Mouse (Mus musculus) adrenal gland, postnatal 14 days (tissue): ENCODE data around the gene A4galt. TPM values are rescaled to one million over a fixed set of nuclear protein-coding genes. Genes with fewer than 3 reads are reported as not detected.
A peak's percentile ranks its signal among the peaks of the same experiment; 100 is the strongest.
"Not testable (repeated sequence)": the region's sequence is repeated elsewhere in the genome, so short reads cannot be mapped to it uniquely, and the experiment has no call there.

Experiments
- DNase-seq: peaks from one replicate; pipeline ENCODE4 v3.0.0; 2021; ENCODE audit warnings: mixed read lengths
- long read RNA-seq, 2 experiments: library from polyadenylated mRNA; stranded (forward); transcript quantifications; one replicate each; pipeline ENCODE4 v2.0.0; 2021
- total RNA-seq: library from RNA; stranded (reverse); gene quantifications from 2 replicates; pipeline ENCODE4 v1.2.3, GENCODE M21; 2021

The A4galt gene
- total RNA-seq: 10.1 and 12.5 TPM in 2 replicates
- long read RNA-seq, experiment 1, partial matches to known transcripts: 2 of 5 reads
- long read RNA-seq, experiment 1, other reads (novel, unspliced or antisense): 0 of 5 reads
- long read RNA-seq, experiment 2: 0 reads

DNA sequence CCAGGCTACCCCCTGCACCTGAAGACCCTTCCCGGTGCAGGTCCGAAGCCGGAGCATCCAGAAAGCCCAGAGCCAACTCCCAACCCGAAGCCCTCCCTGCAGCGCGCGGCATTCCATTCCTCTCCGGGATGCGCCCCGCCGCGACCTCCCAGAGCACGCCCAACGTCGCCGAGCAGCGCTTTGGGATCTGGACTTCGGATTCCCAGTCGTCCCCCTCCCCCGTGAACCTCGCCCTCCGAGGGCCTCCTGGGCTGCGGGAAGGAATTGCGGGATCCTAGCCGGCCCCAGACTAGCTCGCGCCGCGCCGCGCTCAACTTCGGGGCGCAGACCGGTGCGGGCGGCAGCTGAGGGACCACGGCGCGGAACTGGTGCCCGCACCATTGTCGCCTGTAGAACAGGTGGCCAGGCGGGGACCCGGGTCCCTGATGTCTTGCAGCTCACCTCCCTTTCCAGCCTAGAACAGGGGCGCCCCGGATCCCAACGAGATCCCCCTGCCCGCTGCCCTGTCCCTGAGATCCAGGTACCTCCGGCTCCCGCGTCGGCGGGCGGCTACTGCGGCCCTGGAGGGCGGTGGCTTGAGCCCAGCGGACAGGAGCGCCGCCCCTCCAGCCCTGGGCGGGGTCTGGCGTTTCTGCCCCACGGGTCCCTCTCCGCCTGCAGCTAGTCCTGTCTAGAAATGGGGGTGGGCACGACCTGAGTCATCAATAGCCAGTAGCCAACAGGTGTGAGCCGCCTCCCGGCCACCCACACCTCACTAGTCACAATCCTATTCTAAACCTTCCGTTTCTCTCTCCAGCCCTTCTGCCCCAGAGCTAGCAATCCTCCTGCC, at the start of gene A4galt:
Gene A4galt, minus strand, starts transcription at position 599 of the 829 bp plus-strand sequence.
- peak; percentile 69 for DNase-seq

DNA sequence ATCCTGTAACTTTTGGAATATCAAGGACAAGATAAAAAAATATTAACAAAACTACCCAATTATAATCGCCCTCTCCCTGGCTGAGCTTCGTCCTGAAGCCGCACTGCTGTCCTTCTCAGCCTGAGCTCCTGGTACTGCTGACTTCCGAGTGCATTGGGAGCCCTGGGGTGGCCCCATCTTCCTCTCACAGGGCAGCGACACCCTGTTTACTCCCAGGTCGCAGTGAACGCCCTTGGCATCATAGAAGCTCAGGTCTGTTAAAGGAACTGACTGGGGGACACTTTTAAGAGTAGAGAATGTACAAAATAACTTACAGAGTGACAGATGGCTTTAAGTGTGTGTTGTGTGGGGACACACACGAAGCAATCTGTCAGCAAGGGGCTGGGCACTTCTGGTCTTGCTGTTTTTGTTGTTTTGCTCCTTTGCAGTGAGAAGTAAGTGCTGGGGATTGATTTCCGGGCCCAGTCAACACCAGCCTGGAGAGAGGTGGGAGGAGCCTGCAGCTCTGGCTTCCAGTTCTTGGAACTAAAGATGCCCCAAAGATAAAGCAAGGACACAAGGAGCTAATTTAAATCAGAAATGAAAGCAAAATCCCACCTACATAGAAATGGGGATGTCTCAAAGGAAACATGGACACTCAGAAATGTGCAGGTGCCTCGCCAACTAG, 48.5 kb upstream of the A4galt start:
- no peak for DNase-seq

DNA sequence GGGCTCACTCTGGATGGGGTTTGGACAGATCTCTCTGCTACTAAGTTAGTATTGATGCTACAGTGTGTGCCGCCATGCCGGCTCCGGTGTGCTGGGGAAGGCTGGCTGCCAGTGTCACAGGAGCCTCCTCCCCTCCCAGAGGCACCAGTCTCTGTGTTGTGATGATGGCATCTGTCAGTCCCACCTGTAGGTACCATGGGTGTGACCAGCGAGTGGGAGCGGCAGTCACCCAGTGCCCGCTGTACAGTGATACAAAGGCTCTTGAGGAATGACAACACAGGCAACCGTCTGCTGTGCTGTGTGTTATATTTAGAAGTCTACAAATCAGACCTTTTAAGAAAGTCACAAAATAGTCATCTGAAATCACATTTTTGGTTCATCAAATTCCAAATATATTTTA, 47.9 kb upstream of the A4galt start:
- no peak for DNase-seq

DNA sequence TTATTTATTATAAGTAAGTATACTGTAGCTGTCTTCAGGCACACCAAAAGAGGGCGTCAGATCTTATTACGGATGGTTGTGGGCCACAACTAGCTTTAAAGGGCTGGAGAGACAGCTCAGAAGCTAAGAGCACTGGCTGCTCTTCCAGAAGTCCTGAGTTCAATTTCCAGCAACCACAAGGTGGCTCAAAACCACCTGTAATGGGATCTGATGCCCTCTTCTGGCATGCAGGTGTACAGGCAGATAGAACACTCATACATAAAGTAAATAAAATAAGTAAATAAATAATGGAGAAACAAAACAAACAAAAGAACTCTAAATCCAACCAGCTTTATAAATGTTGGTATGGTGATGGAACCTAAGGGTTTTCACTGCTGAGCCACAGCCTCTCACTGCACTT, 47.2 kb upstream of the A4galt start:
- no peak for DNase-seq

DNA sequence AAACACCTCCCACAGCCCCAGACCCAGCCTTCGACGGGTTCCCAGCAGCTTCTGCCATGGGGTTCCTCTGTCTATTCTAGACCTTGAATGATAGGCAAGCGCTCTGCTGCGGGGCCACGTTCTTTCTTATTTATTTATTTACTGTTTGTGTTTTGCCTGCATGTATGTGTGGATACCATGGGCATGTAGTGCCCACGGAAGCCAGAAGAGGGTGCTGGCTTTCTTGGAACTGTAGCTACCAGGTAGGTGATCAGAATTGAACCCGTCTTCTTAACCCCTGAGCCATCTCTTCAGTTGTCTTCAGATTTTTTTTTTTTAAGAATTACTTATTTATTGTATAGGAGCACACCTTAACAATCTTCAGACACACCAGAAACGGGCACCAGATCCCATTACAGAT, 46.7 kb upstream of the A4galt start:
- DNase-seq: no peak

DNA sequence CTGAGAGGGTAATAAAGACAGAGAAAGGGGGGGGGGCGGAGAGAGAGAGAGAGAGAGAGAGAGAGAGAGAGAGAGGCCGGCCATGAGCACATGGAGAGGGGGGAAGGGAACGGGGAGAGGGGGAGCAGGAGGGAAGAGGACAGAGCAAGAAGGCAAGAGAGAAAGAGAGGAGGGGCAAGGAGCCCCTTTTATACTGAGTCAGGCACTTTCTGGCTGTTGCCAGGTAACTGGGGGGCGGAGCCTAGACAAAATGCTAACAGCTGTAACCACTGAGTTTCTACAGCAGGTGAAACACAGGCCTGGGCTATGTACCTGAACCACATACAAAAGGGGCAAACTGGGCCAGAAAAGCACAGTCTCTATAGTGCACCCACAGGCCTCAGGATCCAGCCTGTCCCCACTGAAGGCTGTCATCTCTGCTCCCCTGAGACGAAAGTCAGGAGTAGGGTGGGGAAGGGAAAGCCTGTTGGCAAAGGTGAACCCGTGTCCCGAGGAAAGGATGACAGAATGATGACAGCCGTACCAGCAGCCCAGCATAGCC, 45.3 kb upstream of the A4galt start:
- DNase-seq: no peak

DNA sequence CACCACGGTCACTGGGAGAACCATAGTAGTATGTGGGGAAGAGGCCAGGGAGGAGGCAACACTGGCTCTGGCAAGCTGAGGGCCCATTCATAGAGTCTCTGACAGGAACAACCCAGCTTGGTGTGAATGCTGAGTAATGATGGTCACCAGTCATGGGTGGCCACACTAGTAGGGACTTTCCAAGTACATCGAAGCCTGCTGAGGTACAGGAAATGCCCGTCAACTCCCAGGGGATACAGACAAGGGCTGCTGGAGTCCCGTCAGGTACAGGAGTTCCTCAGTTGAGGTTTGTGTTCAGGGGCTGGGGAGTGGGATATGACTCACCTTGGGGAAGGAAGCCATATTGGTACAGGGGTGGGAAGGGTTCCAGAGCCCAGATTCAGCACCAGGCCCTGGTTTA, 44.5 kb upstream of the A4galt start:
- DNase-seq: no peak

DNA sequence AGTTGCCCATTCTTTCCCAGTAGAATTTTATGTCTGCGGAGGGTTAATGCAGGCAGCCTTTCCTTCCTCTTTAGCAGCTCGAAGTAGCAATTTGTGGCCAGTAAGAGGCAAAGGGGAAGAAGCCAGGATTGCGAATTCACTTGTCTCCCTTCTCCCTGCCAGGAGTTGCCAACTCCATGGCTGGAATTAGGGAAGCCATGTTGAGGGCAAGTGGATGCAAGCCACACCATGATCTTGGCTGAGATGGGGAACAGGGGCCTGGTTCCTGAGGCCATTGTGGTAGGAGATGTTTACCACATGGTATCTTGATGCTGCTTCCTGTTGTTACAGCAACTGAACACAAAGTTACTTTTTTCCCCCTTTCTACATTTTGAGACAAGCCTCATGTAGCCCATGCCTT, 43.4 kb upstream of the A4galt start:
- no peak for DNase-seq

DNA sequence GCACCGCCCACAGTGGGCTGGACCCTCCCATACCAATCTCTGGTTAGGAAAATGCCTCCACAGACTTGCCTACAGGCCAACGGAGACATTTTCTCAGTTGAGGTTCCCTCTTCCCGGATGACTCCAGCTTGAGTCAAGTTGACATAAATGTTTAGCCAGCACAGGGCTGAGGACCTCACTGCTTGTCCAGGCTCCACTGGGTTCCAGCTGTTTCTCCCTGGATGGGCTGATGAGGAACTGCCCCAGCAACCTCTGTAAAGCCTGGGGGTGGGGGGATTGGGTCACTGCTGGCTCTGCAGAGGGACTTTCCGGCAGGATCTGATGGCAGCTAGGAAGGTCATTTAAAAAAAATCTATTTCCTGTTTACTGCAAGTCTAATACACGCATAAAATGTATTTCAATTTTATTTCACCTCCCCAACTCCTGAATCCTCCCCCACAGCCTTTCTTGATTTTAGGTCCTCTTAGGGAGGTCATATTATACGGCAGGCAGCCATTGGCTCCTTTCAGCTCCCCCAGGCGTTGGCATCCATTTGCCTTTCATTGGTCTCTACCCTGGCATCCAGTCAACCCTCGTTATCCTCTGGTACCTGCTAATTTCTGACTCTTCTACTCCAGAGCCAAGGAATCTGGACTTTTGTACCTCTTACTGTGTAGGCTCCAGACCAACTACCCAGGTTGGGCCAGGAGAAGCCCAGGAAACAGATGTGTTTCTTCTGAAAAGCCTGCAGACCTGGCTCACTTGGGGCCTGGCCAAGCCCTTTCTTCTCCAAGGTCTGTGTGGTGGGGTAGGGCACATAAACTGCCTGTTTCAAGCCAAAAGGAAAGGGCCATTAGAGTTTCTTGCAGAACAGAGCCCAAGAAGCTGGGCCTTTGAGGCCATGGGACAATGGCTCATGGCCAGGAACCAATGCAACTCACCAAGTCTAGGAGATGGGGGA, 42.4 kb upstream of the A4galt start:
- DNase-seq: peak; percentile 75

DNA sequence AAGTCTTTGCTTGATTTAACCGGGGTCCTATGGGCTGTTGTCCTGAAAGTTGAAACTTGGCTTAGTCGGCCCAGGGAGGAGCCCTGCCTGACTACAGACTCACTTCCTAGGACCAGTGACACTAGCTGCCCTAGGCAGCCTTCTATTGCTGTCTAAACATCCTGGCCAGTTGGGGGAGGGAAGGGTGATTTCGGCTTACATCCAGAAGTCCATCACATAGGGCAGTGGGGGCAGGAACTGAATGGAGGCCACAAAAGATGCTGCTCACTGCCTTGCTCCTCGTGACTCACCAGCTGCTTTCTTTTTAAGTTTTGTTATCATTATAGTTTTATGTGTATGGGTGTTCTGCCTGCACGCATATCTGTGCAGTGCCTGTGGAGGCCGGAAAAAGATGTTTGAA, 41.6 kb upstream of the A4galt start:
- DNase-seq: peak; percentile 64

DNA sequence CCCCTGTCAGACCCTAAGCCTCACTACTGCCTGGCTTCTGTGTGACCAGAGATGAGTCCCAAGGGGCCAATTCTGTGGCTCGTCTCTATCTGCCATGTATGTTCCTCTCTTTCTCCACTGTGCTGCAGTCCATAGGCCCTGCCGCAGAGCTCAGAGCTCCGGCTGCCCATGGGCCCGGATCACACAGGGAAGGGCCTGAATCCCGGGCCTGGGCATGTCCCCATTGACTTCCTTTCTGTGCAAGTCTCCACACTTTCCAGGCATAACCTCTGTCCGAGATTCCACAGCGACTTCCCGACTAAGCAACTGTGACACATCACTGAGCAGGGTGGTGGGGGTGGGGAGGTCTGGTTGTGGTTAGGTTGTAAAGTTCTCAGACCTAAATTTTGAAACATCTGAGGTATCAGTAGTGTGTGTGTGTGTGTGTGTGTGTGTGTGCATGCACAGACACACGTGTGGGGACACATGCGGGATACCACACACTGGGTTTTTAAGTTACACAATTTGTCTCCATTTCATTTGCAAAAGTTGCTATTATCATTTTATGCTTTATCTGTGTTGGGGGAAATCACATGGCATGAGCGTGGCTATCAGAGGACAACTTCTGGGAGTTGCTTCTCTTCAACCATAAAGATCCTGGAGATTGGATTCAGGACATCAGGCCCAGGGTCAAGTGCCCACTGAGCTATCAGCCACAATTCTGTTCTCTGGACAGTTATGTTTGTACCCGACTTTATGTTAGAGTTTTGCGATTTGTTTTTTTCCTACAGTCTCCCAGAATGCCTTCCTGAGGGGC, 40.9 kb upstream of the A4galt start:
- peak; percentile 41 for DNase-seq

DNA sequence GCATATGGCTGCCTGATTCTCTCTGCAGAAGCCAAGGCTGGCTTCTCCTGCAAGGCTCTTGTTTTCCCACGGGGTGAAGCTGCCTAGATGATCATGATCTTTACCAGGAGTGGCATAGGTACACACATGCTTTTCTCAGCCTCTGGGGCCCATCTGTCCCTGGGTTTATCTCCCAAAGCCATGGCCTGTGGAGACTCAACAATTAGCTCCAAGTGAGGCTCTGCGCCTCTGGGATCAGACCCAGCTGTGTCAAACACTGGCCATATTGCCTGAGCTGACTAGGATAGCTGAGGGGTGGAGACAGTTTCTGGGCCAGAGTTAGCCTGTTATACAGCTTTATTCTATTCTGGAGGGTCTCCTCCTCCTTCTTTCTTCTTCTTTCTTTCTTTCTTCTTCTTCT, 39.3 kb upstream of the A4galt start:
- DNase-seq: no peak

DNA sequence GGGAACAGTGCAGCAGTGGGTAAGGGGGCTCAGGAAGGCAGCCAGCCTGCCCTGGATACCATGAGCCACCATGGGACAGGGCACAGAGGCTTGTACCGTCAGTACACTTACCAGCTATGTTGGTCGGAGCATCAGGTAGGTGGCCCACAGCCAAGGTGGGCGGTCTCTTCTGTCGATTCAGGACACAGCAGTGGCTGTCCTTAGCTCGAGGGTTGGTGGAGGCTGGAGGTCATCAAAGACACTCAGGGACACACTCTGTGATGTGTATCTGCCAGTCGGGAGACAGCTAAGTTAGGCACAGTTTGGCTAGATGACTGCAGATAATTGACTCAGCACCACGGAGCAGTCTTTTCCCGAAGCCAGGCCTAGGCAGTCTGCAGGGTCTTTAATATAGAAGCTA, 33.3 kb upstream of the A4galt start:
- peak; percentile 56 for DNase-seq

DNA sequence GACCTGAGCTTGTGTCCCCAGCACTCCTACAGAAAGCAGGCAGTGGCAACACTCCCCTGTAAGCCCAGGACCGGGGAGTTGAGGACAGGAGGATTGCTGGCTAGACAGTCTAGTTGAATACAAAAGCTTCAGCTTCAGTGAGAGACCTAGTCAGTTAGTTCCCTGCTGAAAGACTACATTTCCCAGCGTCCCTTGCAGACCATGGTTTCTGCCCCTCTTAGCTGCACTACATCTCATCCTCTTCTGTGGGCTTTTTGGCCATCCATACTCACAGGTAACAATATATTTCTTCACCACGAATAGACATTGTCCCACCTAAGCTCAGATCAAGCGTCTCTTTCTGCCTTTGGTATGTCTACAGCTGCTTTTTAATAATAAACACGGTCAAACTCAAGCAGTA, 30.8 kb upstream of the A4galt start:
- no peak for DNase-seq

DNA sequence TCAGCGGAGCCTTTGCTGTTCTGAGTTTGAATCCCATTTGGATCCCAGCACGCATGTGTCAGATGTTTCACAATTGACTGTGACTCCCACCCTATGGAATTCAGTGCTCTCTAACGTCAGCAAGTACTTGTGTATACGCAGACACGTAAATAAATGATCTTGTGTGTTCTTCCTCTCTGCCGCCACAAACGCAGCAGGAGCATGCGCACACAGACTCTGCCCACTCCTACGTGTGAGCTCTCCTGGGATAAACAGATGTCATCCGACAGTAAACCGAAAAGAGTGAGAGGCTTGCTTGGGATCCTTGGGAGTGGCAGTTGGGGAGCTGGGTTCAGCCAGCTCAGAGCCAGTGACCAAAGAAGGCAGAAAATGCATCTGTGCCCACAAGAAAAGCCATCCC, 29.7 kb upstream of the A4galt start:
- no peak for DNase-seq

DNA sequence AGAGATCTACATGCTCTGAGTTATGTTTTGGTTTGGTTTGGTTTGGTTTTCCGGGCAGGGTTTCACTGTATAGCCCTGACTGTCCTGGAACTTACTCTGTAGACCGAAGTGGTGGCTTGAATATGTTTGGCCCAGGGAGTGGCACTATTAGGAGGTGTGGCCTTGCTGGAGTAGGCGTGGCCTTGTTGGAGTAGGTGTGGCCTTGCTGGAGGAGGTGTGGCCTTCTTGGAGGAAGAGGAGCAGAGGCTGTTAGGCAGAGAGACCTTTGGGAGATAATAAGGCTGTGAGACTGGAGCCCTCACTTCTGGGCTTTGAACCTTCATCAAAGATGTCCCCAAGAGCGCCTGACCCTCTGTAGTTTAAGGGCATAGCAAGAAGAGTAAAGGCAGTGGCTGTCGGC, 27.0 kb upstream of the A4galt start:
- no peak for DNase-seq

DNA sequence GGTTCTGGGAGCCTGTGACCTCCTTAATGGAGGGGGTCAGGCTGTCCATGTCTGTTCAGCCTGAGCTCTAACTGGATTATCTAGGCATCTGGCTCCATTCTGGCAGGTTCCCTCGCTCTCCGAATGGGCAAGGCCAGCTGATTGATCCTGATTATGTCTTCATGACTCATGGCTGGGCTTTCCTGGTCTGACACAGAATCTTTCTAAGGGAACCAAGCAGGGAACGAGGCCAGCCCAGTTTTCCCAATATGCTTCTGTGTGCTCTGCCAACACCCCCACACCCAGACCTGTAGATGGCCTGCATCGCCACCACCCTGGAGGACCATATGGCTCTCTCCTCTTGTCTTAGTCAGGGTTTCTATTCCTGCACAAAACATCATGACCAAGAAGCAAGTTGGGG, 25.9 kb upstream of the A4galt start:
- peak; percentile 66 for DNase-seq

DNA sequence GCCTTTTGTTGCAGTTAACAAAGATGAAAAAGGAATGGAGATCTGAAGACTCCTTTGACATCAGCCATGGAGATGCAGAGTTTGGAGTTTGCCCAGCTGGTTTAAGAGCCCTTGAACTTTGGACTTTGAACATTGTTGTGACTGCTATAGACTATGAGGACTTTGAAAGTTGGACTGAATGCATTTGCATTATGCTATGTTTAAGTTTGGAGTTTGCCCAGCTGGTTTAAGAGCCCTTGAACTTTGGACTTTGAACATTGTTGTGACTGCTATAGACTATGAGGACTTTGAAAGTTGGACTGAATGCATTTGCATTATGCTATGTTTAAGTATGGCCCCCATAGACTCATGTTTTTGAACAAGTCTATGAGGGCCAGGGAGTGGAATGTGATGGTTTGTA, 22.7 kb upstream of the A4galt start:
- DNase-seq: not testable (repeated sequence)

DNA sequence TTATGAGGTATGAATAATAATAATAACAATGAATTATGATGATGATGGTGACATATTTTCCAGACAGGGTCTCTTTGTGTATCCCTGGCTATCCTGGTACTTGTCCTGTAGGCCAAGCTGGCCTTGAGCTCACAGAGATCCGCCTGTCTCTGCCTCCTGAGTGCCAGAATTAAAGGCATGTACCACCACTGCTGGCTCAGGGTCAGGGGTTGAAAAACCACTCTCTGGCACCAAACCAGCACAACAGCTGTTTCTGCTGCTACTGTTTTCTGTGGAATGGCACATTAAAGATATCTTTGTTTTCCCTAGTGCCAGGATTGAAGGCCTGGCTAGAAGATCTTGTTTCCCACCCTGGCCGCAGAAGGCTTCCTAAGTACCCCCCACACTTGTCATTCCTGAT, 21.4 kb upstream of the A4galt start:
- DNase-seq: no peak

DNA sequence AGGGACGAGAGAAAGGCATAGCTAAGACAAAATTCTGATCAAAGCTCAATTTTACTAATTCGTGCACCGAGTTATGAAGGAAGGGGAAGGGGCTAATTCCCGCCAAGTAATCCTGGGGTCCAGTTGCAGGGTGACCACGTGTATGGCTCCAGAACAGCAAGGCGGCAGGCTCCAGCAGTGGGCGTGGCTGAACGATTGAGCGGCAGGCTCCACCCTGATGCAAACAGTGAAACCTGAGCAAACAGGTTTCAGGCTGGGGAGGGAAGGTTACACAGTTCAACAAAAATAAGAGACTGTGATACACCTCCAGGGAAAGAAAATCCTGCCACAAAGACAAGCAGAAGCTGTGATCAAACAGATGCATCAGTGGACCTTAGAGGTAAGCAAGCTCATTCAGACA, 19.6 kb upstream of the A4galt start:
- not testable (repeated sequence) for DNase-seq

DNA sequence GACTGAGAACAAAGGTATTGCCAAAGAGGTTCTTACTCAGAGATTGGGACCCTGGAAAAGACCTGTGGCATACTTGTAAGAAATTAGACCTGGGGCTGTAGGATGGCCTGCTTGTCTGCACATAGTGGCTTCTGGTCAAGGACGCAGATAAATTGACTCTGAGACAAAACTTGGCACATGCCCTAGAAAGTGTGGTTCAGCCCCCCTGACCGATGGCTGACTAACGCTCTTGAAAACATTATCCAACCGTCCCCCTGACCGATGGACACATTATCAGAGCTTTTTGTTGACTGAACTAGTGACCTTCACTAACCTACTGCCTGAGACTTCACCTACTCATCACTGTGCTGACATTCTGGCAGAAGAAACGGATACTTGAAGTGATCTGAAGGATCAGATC, 18.4 kb upstream of the A4galt start:
- not testable (repeated sequence) for DNase-seq
